Mouse (Mus musculus) CH12.LX (cell line): ENCODE results near the gene Hoxa11.

Experiments used
- BHLHE40 ChIP-seq: IDR thresholded peaks from 2 replicates; pipeline ENCODE4 v1.6.1; 2011; ENCODE audit warnings: mild to moderate bottlenecking, low read depth, low read length, improper control_type of control experiment
- CHD2 ChIP-seq: IDR thresholded peaks from 2 replicates; pipeline ENCODE4 v1.6.1; 2011; ENCODE audit warnings: low read length, improper control_type of control experiment
- CTCF ChIP-seq, 2 experiments: IDR thresholded peaks in 1 of 2; conservative IDR thresholded peaks in 1 of 2; 2 replicates each; pipeline ENCODE4 v1.5.1; 2011 to 2012; ENCODE audit warnings: low read depth in 2 of 2, low read length in 2 of 2, improper control_type of control experiment in 1 of 2, inconsistent platforms in 1 of 2, mild to moderate bottlenecking in 1 of 2, moderate library complexity in 1 of 2
- EP300 ChIP-seq: IDR thresholded peaks from 2 replicates; pipeline ENCODE4 v1.6.1; 2011; ENCODE audit warnings: low read length, improper control_type of control experiment
- GABPA ChIP-seq: IDR thresholded peaks from 2 replicates; pipeline ENCODE4 v1.6.1; 2012; ENCODE audit warnings: low read depth, low read length, improper control_type of control experiment, inconsistent platforms; ENCODE audit not compliant: insufficient replicate concordance
- IRF4 ChIP-seq: IDR thresholded peaks from 2 replicates; pipeline ENCODE4 v1.6.1; 2014; ENCODE audit warnings: low read depth, mild to moderate bottlenecking, inconsistent platforms, low read length, improper control_type of control experiment
- JUND ChIP-seq: conservative IDR thresholded peaks from 2 replicates; pipeline ENCODE4 v1.6.1; 2011; ENCODE audit warnings: low read depth, low read length, improper control_type of control experiment
- KAT2A ChIP-seq: IDR thresholded peaks from 2 replicates; pipeline ENCODE4 v1.6.1; 2012; ENCODE audit warnings: low read length, improper control_type of control experiment, inconsistent platforms; ENCODE audit not compliant: insufficient replicate concordance
- MAFK ChIP-seq: IDR thresholded peaks from 2 replicates; pipeline ENCODE4 v1.6.1; 2011; ENCODE audit warnings: low read length, improper control_type of control experiment; ENCODE audit not compliant: insufficient replicate concordance
- POLR2A ChIP-seq: IDR thresholded peaks from 2 replicates; pipeline ENCODE4 v1.6.1; 2011; ENCODE audit warnings: low read depth, mild to moderate bottlenecking, improper control_type of control experiment, low read length
- USF2 ChIP-seq: conservative IDR thresholded peaks from 2 replicates; pipeline ENCODE4 v1.6.1; 2011; ENCODE audit warnings: low read depth, low read length, improper control_type of control experiment
- ZMIZ1 ChIP-seq: IDR thresholded peaks from 2 replicates; pipeline ENCODE4 v1.6.1; 2012; ENCODE audit warnings: low read depth, mild to moderate bottlenecking, inconsistent platforms, low read length, improper control_type of control experiment

- TF ChIP-seq IRF4: no peak
- TF ChIP-seq POLR2A: no peak
- TF ChIP-seq GABPA: no peak
- no peak for TF ChIP-seq MAFK
- no peak for TF ChIP-seq CHD2
- no peak for TF ChIP-seq JUND
- no peak for TF ChIP-seq BHLHE40
- no peak for TF ChIP-seq ZMIZ1
- no peak for TF ChIP-seq EP300
- TF ChIP-seq CTCF (conservative IDR thresholded peaks at IDR 0.05 in 1 of 2, IDR thresholded peaks at IDR 0.05 in 1 of 2; ENCODE audit: low read depth in 2 of 2, low read length in 2 of 2): no peak
- no peak for TF ChIP-seq KAT2A
- no peak for TF ChIP-seq USF2
These were observed 8.1 kb downstream of the Hoxa11 start for GRCm38 (mm10) chr6:52237346-52238154.
